Mouse (Mus musculus): ENCODE results near the gene Vmn1r55.
A peak's percentile ranks its signal among the peaks of the same experiment; 100 is the strongest.
"Not testable (repeated sequence)": the region's sequence is repeated elsewhere in the genome, so short reads cannot be mapped to it uniquely, and the experiment has no call there.

Vmn1r55 gene

DNA sequence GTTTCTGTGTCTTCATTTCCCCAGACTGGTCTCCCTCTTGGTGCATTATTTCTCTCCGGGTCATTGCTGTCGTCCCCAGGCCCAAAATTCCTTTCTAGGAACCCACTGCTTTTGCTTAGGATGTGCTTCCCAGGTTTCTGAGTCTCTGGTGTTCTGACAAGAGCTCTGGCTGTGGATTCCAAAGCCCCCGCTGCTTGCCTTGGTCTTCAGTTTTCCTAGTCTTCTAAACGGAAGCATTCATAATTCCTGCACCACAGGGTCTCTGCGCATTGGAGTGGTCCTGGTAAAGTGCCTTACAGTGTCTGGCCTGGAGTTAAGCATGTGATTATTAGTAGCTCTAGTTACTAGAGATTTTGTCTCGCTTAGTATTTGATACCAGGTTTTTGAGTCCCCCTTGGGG is 68.7 kb downstream of the Vmn1r55 start:
- no peak for DNase-seq

GRCm38 (mm10) chr7:5080010-5080751 is 69.3 kb downstream of the Vmn1r55 start, which contains the start of gene Epn1:
Epn1 (plus strand) TSS chr7:5080235.
- DNase-seq, result peak; percentile 97

- DNase-seq, result not testable (repeated sequence)
These were observed 70.0 kb downstream of the Vmn1r55 start for GRCm38 (mm10) chr7:5079365-5080009.

All from thymus, postnatal 4 days (tissue).